Mouse (Mus musculus) intestine, embryonic 16.5 days (tissue): Measurements from ENCODE around the gene Gm20388. TPM values are rescaled to one million over a fixed set of nuclear protein-coding genes. Genes with fewer than 3 reads are reported as not detected.

ENCODE experiments used
- ATAC-seq: fragments of 200-750 bp; cut with Nextera tagmentation; 2 replicates; pipeline ENCODE4 v1.8.0; 2017; ENCODE audit warnings: moderate TSS enrichment, moderate library complexity
- H3K27ac ChIP-seq: fragments of 300-500 bp; sonication (generic); 2 replicates; pipeline ENCODE4 v1.5.1; 2014; ENCODE audit warnings: mild to moderate bottlenecking, low read length
- H3K27me3 ChIP-seq: fragments of 300-500 bp; sonication (generic); replicated peaks from 2 replicates; pipeline ENCODE4 v1.6.1; 2014; ENCODE audit warnings: low read length, control low read depth, mixed read lengths; ENCODE audit not compliant: control insufficient read depth, insufficient read depth
- H3K36me3 ChIP-seq: fragments of 300-500 bp; sonication (generic); 2 replicates; pipeline ENCODE4 v1.6.1; 2014; ENCODE audit warnings: low read length, control low read depth; ENCODE audit not compliant: control insufficient read depth, insufficient read depth
- H3K4me1 ChIP-seq: fragments of 300-500 bp; sonication (generic); 2 replicates; pipeline ENCODE4 v1.6.1; 2014; ENCODE audit warnings: low read length, control low read depth, mixed read lengths; ENCODE audit not compliant: control insufficient read depth, insufficient read depth
- H3K4me2 ChIP-seq: fragments of 300-500 bp; sonication (generic); 2 replicates; pipeline ENCODE4 v1.6.1; 2014; ENCODE audit warnings: low read depth, low read length, control low read depth
- H3K4me3 ChIP-seq: fragments of 300-500 bp; sonication (generic); 2 replicates; pipeline ENCODE4 v1.5.1; 2014; ENCODE audit warnings: mild to moderate bottlenecking, low read length
- H3K9ac ChIP-seq: fragments of 300-500 bp; sonication (generic); 2 replicates; pipeline ENCODE4 v1.6.1; 2014; ENCODE audit warnings: low read depth, low read length
- H3K9me3 ChIP-seq: fragments of 300-500 bp; sonication (generic); 2 replicates; pipeline ENCODE4 v1.6.1; 2016; ENCODE audit warnings: low read length, control low read depth; ENCODE audit not compliant: control insufficient read depth
- WGBS: fragments of 180-500 bp; shearing (Covaris S2); extraction: QIAGEN DNeasy Blood & Tissue Kit; methylation state at CpG from one replicate; pipeline ENCODE4 v1.1.7; 2014; 5-methylcytosine and 5-hydroxymethylcytosine counted together
- polyA plus RNA-seq: library from polyadenylated mRNA; unstranded; fragments of >200 nt; fragmentation: Nextera tagmentation; extraction: Ambion mirVana; gene quantifications from 2 replicates; pipeline ENCODE4 v1.2.1, GENCODE M21; 2015

Gm20388 gene
- polyA plus RNA-seq, 1 experiment from 2014 or later = 5.8 TPM

DNA sequence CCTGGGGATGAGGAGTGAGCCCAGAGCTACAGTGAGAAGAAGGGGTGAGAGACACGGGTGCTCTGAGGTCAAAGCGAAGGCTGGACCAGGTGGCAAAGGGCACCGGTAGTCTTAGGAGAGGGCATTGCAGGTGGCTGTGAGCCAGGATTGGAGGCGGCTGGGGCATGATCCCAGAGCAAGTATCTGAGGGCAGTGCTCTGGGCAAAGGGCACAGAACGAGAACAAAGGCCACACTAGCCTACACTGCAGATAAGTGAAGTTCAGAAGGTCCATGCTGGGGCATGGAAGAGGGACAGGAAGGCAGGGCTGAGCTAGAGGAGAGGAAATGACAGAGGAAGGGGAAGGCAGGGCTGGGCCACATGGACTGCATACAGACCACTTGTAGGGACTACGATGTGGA is 531.0 kb downstream of the Gm20388 start:
- Histone ChIP-seq H3K27ac (peak overlapping the region; percentile 68; the same call in 1 of the 2 replicates), H3K36me3 (no peaks in the 10 kb centered on the region), H3K4me1 (peaks cover 63% of the 10 kb centered on the region), H3K4me2 (no peak overlapping the region), H3K9ac (peak overlapping the region; percentile 14; the same call in 1 of the 2 replicates), H3K4me3 (no peak overlapping the region), H3K27me3 (no peaks in the 10 kb centered on the region), H3K9me3 (no peaks in the 10 kb centered on the region)
- ATAC-seq = peak; percentile 56
- WGBS = 58% methylated on average over 6 of the region's 6 CpGs

GRCm38 (mm10) chr8:120442306-120443003 is 531.8 kb downstream of the Gm20388 start:
- H3K4me1 ChIP-seq = peaks cover 57% of the 10 kb centered on the region
- H3K4me2 ChIP-seq = no peak overlapping the region
- whole genome bisulfite sequencing = 43% methylated on average over 4 of the region's 4 CpGs
- 0 out of 2 replicates have a peak overlapping the region, but pooled peaks have one; percentile 19 for H3K9ac ChIP-seq
- H3K36me3 ChIP-seq = no peaks in the 10 kb centered on the region
- peak overlapping the region; percentile 68 for H3K27ac ChIP-seq
- ATAC-seq = peak; percentile 17
- no peak overlapping the region for H3K4me3 ChIP-seq
- no peaks in the 10 kb centered on the region for H3K9me3 ChIP-seq
- H3K27me3 ChIP-seq = no peaks in the 10 kb centered on the region

GRCm38 (mm10) chr8:120445249-120445648 is 534.6 kb downstream of the Gm20388 start:
- Histone ChIP-seq H3K27ac (peak overlapping the region; percentile 41), H3K4me2 (0 out of 2 replicates have a peak overlapping the region, but pooled peaks have one; percentile 16), H3K9me3 (no peaks in the 10 kb centered on the region), H3K4me1 (peaks cover 54% of the 10 kb centered on the region), H3K36me3 (no peaks in the 10 kb centered on the region), H3K4me3 (no peak overlapping the region), H3K27me3 (no peaks in the 10 kb centered on the region), H3K9ac (peak overlapping the region; percentile 48; the same call in 1 of the 2 replicates)
- peak; percentile 63 for ATAC-seq
- WGBS = 42% methylated on average over 10 of the region's 10 CpGs

DNA sequence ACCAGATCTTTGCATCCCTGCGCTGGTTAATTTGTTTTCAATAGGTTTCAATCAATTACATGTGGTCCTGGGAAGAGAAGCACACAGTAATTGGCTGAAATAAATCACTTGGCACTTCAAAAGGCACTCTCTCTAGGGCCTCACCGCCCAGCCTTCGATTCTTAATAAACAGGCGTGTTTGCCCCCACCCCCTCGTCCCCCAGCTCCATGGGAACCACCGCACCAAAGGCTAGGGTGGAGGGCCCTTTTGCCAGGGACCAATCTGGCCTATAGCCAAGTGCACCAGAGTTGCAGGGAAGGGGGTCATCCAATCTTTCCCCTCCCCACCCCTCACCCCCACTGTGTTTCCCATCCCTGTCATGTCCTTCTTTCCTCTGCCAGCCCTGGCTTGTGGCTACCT is 537.5 kb downstream of the Gm20388 start:
- Histone ChIP-seq H3K4me3 (no peak overlapping the region), H3K27ac (no peak overlapping the region), H3K36me3 (no peaks in the 10 kb centered on the region), H3K4me1 (peaks cover 35% of the 10 kb centered on the region), H3K4me2 (no peak overlapping the region), H3K9ac (no peak overlapping the region), H3K9me3 (no peaks in the 10 kb centered on the region), H3K27me3 (no peaks in the 10 kb centered on the region)
- no peak for ATAC-seq
- WGBS = 62% methylated on average over 6 of the region's 6 CpGs

- H3K27ac ChIP-seq = no peak overlapping the region
- no peak overlapping the region for H3K4me2 ChIP-seq
Observed at GRCm38 (mm10) chr8:120449139-120449538, 538.5 kb downstream of the Gm20388 start.

DNA sequence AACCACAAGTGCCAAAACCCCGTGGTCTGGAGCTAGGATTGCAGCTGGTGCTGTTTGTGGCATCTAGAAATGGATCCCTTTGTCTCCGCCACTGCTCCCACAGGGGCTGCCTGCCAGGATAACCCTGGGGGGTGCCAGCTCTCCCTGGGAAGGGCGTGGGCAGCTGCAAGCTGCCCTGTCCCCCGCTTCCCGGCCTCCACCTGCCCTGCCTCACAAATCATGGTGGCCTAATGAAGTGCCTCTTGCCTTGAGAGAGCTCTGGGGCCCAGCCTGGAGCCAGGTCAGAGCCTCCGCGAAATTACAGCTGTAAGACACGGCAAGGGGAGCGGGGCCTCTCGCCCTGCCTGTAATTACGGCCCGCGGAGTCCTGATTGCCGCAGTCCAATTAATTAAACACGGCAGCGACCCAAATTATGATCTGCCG is 539.0 kb downstream of the Gm20388 start:
- no peak for ATAC-seq
- Histone ChIP-seq H3K9ac (peak overlapping the region; percentile 50), H3K36me3 (no peaks in the 10 kb centered on the region), H3K4me2 (no peak overlapping the region), H3K4me1 (peaks cover 42% of the 10 kb centered on the region), H3K27me3 (no peaks in the 10 kb centered on the region), H3K9me3 (no peaks in the 10 kb centered on the region), H3K4me3 (no peak overlapping the region), H3K27ac (peak overlapping the region; percentile 26; the same call in 1 of the 2 replicates)
- WGBS = 28% methylated on average over 17 of the region's 17 CpGs

More at GRCm38 (mm10) chr8:120449139-120449538, 538.5 kb downstream of the Gm20388 start:
- no peak for ATAC-seq
- Histone ChIP-seq H3K4me3 (no peak overlapping the region), H3K9ac (peak overlapping the region; percentile 50; the same call in 1 of the 2 replicates), H3K4me1 (peaks cover 42% of the 10 kb centered on the region), H3K27me3 (no peaks in the 10 kb centered on the region), H3K9me3 (no peaks in the 10 kb centered on the region), H3K36me3 (no peaks in the 10 kb centered on the region)
- WGBS = 78% methylated on average over 4 of the region's 4 CpGs

GRCm38 (mm10) chr8:120452111-120452510 is 541.5 kb downstream of the Gm20388 start:
- Histone ChIP-seq H3K9me3 (no peaks in the 10 kb centered on the region), H3K27me3 (no peaks in the 10 kb centered on the region), H3K36me3 (no peaks in the 10 kb centered on the region), H3K4me3 (no peak overlapping the region), H3K4me1 (peaks cover 54% of the 10 kb centered on the region), H3K4me2 (no peak overlapping the region), H3K9ac (no peak overlapping the region), H3K27ac (no peak overlapping the region)
- no peak for ATAC-seq
- WGBS = 91% methylated on average over 2 of the region's 2 CpGs

DNA sequence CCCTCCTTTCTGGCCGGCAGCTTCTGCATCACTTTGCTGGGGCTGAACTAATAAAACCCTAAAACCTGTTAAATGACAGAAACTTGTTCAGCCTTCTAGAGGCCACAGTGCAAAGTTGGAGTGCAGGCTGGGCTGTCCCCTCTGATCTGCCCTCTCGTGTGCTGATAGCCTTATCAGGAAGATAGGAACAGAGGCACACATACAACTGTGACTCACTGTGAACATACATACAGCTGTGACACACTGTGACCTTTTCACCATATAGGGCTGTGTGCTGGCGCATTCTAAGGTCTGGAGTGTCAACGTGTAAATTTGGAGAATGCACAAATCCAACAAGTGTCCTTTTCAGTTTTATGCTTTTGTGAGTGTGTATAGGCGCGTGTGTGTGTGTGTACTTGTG is 543.8 kb downstream of the Gm20388 start:
- Histone ChIP-seq H3K9ac (no peak overlapping the region), H3K9me3 (no peaks in the 10 kb centered on the region), H3K4me3 (no peak overlapping the region), H3K4me2 (no peak overlapping the region), H3K27me3 (no peaks in the 10 kb centered on the region), H3K36me3 (no peaks in the 10 kb centered on the region), H3K27ac (peak overlapping the region; percentile 49), H3K4me1 (peaks cover 54% of the 10 kb centered on the region)
- peak; percentile 87 for ATAC-seq
- WGBS = 46% methylated on average over 6 of the region's 6 CpGs

DNA sequence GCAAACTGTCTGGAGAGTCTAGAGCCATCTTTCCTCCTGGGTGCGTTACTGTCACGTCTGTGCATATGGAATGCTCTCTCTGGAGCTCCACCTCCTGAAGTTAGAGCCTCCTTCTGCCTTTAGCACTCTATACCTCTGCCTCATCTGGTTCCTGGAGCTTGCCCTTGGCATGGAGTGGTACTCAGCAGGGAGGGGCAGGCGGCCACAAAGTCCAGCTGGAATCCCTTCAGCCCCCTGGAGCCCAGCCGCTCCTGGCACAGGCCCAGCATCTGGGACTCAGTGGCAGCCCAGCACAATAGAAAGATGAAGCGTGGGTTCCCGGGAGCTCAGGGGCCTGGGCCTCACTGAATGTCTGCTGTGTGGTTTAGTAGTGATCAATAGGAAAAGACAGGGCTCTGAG is 549.7 kb downstream of the Gm20388 start:
- H3K9ac ChIP-seq = peak overlapping the region; percentile 43; the same call in 1 of the 2 replicates
- 49% methylated on average over 6 of the region's 6 CpGs for WGBS
- no peak overlapping the region for H3K4me3 ChIP-seq
- no peaks in the 10 kb centered on the region for H3K9me3 ChIP-seq
- H3K27ac ChIP-seq = peak overlapping the region; percentile 28; the same call in 1 of the 2 replicates
- no peak for ATAC-seq
- H3K4me1 ChIP-seq = peaks cover 58% of the 10 kb centered on the region
- no peak overlapping the region for H3K4me2 ChIP-seq
- H3K27me3 ChIP-seq = no peaks in the 10 kb centered on the region
- no peaks in the 10 kb centered on the region for H3K36me3 ChIP-seq
